Mouse (Mus musculus): ENCODE data around the gene Ncan. TPM values are rescaled to one million over a fixed set of nuclear protein-coding genes. Genes with fewer than 3 reads are reported as not detected.
"Not testable (repeated sequence)": the region's sequence is repeated elsewhere in the genome, so short reads cannot be mapped to it uniquely, and the experiment has no call there.

Ncan gene
- polyA plus RNA-seq, 2 experiments from 2014 or later = not detected

GRCm38 (mm10) chr8:70081976-70082375, 38.7 kb downstream of the Ncan start:
- no peak for ATAC-seq

DNA sequence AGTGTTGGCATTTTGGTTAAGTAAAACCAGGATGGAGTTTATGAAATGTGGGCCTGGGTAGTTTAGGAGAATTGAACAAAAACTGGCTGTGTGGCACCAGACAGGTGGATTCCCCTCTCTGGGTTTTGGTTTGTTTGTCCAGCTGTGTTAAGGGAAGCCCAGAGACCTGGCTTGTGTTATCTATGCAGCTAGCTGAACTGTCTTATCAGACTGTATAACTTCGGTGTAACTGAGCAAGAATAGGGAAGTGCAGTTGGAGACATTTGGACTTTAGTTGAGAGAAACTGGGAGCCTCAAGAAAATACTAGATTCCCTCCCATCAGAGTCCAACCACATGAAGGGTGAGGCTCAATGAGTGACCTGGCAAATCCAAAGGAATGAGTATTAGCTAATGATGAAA, 47.0 kb downstream of the Ncan start:
- no peak for ATAC-seq

- ATAC-seq = no peak
These were observed 47.6 kb downstream of the Ncan start for GRCm38 (mm10) chr8:70073120-70073519.

DNA sequence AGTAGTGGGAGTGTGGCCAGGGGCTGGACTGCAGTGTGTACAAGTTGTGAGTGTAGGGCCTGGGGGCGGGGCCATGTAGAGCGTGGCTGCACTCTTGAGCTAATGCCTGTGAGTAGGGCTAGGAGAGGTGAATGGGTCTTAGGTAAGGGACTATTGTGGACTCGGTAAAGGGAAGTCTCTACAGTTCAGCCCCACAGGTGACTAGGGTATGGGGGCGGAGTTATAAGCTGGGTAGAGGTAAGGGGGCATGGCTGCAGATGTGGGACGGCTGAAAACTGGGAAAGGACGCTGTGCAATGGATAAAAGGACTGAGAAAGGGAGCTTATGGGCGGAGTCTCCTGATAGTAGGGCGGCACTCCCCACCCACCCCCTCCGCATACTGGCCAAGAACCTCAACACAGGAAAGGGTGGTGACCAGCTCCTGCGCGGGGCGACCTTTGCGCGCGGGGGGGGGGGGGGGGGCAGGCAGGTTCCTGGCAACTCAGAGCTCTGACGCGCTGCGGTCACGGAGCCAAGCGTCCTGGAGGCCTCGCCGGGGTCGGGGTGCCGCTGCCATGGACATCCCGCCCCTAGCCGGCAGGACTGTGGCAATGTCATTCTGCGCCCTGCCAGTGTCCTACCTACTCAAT, 48.1 kb downstream of the Ncan start, which contains the start of gene Tm6sf2:
Tm6sf2 (plus strand) TSS at position 484 of the 629 bp plus-strand sequence.
- peak; percentile 47 for ATAC-seq

DNA sequence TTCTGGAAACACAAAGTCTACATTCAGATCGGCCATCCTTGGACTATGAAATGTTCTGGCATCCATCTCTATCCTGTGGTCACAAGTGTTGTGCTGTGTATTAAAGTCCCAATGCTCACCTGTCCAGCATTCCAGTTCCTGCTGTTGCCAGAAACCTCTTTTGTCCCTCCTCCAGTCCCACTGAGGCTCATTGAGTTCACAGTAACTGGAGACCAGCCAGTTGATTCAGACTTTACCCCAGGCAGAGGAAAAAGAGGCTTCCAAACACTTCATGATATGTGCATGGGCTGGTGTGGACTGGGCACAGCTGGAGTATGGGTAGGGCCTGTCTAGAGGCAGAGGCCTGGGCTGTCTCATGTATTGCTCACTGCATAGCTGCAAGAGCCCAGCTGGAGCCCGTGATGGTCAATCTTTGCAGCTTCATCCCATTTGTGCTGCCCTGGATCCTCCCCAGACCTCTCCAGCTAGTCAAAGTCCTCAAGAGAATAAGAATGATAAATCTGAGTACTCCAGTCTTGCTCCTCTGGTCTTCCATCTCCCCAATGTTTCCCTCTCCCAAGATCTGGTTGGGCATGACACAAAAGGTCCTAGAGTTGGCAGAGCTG, 48.7 kb downstream of the Ncan start:
- no peak for ATAC-seq

DNA sequence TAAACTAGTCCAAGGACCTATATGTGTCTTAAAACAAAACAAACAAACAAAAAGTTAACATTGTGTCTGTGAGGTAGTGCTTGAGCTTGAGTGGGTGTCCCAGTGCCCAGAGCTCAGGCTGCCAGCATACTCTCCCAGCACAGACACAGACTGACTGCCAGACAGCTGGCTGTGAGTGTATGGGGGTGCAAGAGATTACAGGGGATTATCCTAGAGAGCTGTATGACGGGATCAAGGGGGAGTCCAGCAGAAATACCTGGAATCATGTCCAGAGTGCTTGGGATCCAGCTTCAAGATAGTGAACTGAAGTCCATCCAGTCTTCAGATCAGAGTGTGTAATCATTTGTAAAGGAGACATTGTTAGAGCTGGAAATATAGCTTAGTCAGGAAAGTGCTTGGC, 63.0 kb downstream of the Ncan start:
- no peak for ATAC-seq

GRCm38 (mm10) chr8:70050434-70050833, 70.2 kb downstream of the Ncan start:
- ATAC-seq = not testable (repeated sequence)

DNA sequence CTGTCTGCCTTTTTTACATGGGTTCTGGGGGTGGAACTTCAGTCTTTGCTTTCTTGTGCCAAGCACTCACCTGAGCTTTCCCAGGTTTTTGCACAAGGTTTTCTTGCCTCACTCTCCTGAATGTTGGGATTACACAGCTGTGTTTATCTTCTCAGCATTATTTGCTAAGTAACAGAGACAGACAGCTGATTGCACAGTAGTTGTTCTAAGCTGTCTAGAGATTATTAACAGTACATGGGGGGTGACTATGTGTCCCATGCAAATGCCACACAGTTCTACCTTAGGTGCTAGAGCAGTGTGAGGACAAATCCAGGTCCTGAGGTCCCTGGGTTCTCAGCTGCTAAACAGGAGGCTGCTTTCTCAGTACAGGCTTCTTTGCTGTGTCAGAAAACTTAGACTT, 71.0 kb downstream of the Ncan start:
- ATAC-seq = no peak

DNA sequence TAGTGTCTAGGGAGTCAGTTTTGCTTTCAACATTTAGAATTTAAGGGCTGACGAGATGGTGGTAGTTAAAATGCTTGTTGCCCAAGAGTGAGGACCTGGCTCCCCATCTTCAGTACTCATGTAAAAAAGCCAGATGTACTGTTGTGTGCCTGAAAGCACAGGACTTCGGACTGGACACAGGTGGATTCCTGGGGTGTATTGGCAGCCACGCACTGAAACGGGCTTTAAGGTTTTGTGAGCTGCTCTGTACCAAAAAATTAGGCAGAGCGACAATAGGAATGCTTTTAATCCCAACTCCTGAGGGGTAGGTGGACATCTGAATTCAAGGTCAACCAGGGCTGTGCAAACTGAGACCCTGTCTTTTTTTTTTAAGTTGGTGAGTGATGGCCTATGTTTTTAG, 76.7 kb downstream of the Ncan start:
- ATAC-seq = no peak

Other genes with a start within 250 kb of the Ncan start
- gene Cilp2, start 233.2 kb downstream of the Ncan start, polyA plus RNA-seq (2017; shearing (Covaris generic)) = not detected
- under 1 TPM in 1 of 2 experiments, not detected in 1; 0.24 TPM for gene Tssk6, start 218.7 kb downstream of the Ncan start, polyA plus RNA-seq (2017; shearing (Covaris generic))
- 100 to 1,000 TPM; 184 to 253 TPM for gene Ndufa13, start 218.3 kb downstream of the Ncan start, polyA plus RNA-seq (2017; shearing (Covaris generic))
- 1 to 10 TPM in 1 of 2 experiments, under 1 TPM in 1; 0.91 to 1.6 TPM for gene Yjefn3, start 218.2 kb downstream of the Ncan start, polyA plus RNA-seq (2017; shearing (Covaris generic))
- 10 to 100 TPM; 17.4 to 21.6 TPM for gene Gatad2a, start 124.5 kb downstream of the Ncan start, polyA plus RNA-seq (2017; shearing (Covaris generic))
- gene Mau2, start 78.1 kb downstream of the Ncan start, polyA plus RNA-seq (2017; shearing (Covaris generic)) = 10 to 100 TPM; 43.3 to 70.0 TPM
- 10 to 100 TPM; 51.1 to 80.3 TPM for gene Sugp1, start 78.1 kb downstream of the Ncan start, polyA plus RNA-seq (2017; shearing (Covaris generic))
- gene Tm6sf2, start 47.9 kb downstream of the Ncan start, polyA plus RNA-seq (2017; shearing (Covaris generic)) = 1 to 10 TPM in 1 of 2 experiments, under 1 TPM in 1; 0.60 to 1.1 TPM
- not detected for gene Hapln4, start 37.4 kb downstream of the Ncan start, polyA plus RNA-seq (2017; shearing (Covaris generic))
- gene Nr2c2ap, start 10.5 kb upstream of the Ncan start, polyA plus RNA-seq (2017; shearing (Covaris generic)) = 10 to 100 TPM; 43.0 to 59.3 TPM
- gene Rfxank, start 18.3 kb upstream of the Ncan start, polyA plus RNA-seq (2017; shearing (Covaris generic)) = 10 to 100 TPM; 67.2 to 81.8 TPM
- 10 to 100 TPM; 76.8 to 91.1 TPM for gene Borcs8, start 18.6 kb upstream of the Ncan start, polyA plus RNA-seq (2017; shearing (Covaris generic))
- gene Mef2b, start 18.8 kb upstream of the Ncan start, polyA plus RNA-seq (2017; shearing (Covaris generic)) = 1 to 10 TPM in 1 of 2 experiments, not detected in 1; 1.5 TPM
- gene Tmem161a, start 51.5 kb upstream of the Ncan start, polyA plus RNA-seq (2017; shearing (Covaris generic)) = 10 to 100 TPM; 25.3 to 54.7 TPM
- gene Slc25a42, start 91.4 kb upstream of the Ncan start, polyA plus RNA-seq (2017; shearing (Covaris generic)) = 1 to 10 TPM; 6.2 to 9.7 TPM
- 10 to 100 TPM; 19.9 to 35.1 TPM for gene Sugp2, start 113.4 kb upstream of the Ncan start, polyA plus RNA-seq (2017; shearing (Covaris generic))
- gene Armc6, start 113.6 kb upstream of the Ncan start, polyA plus RNA-seq (2017; shearing (Covaris generic)) = 10 to 100 TPM in 1 of 2 experiments, 1 to 10 TPM in 1; 8.9 to 13.9 TPM
- gene Homer3, start 162.0 kb upstream of the Ncan start, polyA plus RNA-seq (2017; shearing (Covaris generic)) = 1 to 10 TPM in 1 of 2 experiments, under 1 TPM in 1; 0.62 to 1.6 TPM
- 10 to 100 TPM; 57.8 to 74.2 TPM for gene Ddx49, start 181.6 kb upstream of the Ncan start, polyA plus RNA-seq (2017; shearing (Covaris generic))
- gene Cope, start 181.6 kb upstream of the Ncan start, polyA plus RNA-seq (2017; shearing (Covaris generic)) = 100 to 1,000 TPM; 321 to 359 TPM
- not detected for gene Cers1, start 194.9 kb upstream of the Ncan start, polyA plus RNA-seq (2017; shearing (Covaris generic))
- under 1 TPM in 1 of 2 experiments, not detected in 1; 0.71 TPM for gene Gdf1, start 208.9 kb upstream of the Ncan start, polyA plus RNA-seq (2017; shearing (Covaris generic))
- gene Upf1, start 232.4 kb upstream of the Ncan start, polyA plus RNA-seq (2017; shearing (Covaris generic)) = 10 to 100 TPM; 11.4 to 14.5 TPM